Mouse (Mus musculus) retina, postnatal 7 days (tissue): ENCODE measurements around the gene Pgls.

Source experiments
- DNase-seq: peaks from one replicate; pipeline ENCODE4 v3.0.0-alpha.2; 2012; ENCODE audit warnings: low read depth, low spot score

Gene Pgls

DNA sequence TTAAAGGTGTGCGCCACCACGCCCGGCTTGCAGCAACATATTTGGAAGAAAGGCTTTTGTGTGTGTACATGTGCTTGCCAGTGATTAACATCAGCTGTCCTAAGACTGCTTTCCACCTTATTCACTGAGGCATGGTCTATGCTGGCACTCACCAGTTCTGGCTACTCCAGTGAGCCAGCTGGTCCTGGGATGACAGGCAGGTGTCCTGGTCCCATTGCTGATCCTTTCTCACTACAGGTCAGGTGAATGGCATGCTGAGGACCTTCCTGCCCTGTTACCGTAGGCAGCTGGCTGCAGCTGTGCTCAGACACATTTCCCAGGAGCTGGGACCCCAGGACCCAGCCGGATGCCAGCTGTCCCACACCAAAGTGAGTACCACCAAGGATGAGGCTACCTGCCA is 6.9 kb downstream of the Pgls start:
- DNase-seq, result no peak

GRCm38 (mm10) chr8:71601939-71602665 is 10.1 kb downstream of the Pgls start:
- DNase-seq, result no peak

- DNase-seq, result peak; percentile 60
Observed at GRCm38 (mm10) chr8:71602666-71603334, 10.8 kb downstream of the Pgls start.

- DNase-seq, result no peak
Observed at GRCm38 (mm10) chr8:71604021-71604420, 12.0 kb downstream of the Pgls start.

DNA sequence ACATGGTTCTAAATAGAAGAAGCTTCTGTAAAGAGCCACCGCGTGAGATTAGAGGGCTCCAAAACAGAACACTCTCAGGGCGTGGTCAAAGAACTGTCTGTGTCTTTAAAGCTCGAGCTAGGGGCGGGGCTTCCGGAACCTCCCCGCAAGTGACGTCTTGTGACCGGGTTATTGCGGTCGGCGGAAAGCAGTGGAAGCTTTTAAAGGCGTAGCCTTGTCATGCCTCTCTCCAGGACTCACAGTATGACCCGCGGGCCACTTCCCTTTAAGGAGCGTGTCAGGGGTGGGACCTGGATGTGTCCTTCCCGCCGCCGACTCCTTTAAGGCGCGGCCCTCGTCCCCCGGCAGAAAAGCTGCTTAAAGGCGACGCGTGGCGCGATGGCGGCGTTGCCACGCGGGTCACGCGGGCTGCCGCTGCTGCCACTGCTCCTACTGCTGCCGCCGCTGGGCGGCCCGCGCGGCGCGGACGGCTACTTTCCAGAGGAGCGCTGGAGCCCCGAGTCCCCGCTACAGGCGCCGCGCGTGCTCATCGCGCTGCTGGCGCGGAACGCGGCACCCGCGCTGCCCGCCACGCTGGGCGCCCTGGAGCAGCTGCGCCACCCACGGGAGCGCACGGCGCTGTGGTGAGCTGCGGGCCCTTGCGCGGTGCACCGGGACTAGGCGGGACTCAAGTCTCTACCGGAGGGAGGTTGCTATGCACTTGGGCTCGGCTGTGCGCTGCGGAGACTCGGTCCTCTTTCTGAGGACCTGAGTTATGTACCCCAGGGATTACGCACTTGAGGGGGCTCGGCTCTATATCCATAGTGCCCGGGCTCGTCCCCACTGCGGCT is 19.1 kb downstream of the Pgls start, which contains the start of gene Colgalt1:
Colgalt1 (plus strand) TSS at position 177 of the 830 bp plus-strand sequence.
- peak; percentile 98 for DNase-seq

- no peak for DNase-seq
Observed at GRCm38 (mm10) chr8:71612141-71612540, 20.2 kb downstream of the Pgls start.

DNA sequence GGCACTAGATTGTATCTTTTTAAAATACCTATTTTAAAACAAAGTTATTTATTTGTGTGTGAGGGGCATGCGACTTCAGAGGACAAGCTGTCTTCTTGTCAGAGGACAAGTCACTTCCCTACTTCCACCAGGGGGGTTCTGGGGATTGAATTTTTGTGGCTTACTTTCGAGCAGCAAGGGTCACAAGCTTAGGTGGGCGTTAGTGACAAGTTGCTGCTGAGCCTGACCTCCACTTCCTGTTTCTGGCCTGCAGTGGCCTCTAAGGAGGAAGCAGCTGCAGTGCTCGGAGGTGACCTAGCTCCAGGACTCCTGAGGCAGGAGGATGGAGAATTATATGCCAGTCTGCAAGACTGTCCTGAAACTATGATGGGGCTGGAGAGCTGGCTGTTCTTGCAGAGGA is 21.4 kb downstream of the Pgls start:
- DNase-seq, result no peak

DNA sequence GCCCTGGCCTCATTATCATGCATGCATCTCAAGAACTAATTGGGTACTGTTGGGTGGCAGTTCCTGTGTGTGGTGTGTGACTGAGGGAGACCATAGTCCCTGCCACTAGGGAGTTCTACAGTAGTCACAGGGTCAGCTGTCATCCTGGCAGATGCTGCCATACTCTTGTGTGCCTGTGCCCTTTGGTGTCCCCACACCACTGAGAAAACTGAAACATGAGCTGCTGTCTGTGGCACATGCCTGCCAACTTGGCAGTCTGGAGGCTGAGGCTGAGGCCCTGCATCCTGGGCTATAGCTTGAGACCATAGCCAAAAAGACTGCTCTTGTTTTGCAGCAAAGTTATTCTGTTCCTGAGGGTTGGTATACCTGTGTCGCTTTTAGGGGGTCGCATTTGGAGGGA is 27.8 kb downstream of the Pgls start:
- DNase-seq, result no peak

DNA sequence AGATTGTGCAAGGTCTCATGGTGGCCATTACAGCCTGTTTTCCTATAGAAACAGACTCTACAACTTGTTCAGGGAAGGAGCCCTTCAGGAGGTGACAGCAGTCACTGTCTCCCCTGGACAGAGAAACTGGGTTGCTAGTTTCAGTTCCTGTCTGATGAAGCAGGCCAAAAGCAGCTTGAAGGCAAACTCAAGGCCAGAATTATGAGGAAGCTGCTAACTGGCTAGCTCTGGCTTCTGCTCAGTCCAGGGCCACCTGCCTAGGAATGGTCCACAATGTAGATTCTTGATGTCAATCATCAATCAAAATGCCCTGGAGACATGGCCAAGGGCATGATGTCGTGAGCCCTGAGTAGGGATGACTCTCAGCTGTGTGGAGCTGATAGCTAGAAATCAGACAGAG is 33.1 kb downstream of the Pgls start:
- no peak for DNase-seq

- no peak for DNase-seq
Observed at GRCm38 (mm10) chr8:71626753-71627152, 34.8 kb downstream of the Pgls start.

DNA sequence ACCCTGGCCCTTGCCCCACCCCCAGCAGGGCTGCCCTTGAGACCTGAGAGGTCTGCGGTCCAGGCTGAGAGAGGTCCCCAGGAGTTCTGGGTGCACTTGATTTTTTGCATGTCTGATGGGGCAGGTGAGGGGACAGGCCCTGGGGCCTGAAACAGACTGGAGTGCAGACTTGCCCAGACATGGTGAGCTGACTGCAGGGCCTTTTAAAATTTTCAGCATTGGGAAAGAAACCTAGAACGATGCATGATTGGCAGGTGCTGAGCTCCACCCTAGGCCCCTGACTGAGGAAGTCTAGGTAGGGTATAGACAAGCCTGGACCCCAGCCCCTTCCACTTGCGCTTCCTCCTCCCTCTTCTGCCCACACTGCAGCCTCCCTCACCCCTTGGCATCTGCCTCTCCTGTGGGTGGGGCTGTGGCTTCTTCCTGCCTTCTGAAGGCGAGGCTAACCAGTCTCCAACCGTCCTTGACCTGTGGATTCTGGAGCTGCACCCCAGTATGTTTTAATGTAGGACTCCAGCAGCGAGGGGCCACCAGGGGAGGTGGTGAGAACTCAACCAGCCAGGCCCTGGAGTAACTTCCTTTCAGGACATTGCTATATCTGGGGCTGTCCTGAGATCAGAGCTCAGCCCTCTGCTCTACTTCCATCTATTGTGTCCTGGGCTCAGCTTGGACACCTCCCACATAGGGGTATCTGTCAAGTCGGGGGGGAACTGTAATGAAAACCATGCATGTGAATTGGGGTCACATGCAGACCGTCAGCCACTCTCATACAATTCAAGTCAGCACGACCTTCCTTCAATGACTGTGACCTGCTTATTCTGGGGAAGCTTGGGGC is 35.5 kb downstream of the Pgls start:
- no peak for DNase-seq

DNA sequence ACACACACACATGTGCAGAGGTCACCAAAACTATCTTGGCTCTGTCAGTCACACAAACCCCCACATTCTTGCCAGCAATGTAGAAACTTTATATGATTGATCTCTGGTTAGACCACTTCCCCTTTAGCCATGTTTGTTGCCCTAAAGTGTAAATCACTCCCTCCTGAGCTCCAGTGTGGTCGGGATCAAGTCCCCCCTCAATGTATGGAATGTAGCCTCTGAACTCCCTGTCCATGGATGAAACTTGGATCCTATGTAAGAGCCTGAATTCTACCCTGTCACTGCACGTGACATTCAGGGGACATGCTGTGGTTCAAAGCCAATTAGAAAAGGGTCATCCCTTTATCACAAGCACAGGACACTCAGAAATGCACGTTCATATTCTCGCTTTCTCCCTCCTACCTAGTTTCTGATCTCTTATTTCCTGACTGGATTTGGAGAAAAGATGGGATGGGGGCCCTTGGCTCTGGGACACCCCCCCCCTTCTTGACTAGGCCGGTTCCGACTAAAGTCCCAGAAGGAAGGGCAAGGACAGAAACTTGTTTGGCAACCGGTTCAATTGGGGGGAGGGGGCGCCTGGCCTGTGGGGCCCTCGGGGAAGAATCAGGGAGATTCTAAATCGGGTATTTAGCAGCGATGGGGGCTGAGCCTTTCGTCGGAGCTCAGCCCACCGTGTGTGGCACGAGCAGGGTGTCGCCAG is 36.6 kb downstream of the Pgls start:
- DNase-seq, result no peak

DNA sequence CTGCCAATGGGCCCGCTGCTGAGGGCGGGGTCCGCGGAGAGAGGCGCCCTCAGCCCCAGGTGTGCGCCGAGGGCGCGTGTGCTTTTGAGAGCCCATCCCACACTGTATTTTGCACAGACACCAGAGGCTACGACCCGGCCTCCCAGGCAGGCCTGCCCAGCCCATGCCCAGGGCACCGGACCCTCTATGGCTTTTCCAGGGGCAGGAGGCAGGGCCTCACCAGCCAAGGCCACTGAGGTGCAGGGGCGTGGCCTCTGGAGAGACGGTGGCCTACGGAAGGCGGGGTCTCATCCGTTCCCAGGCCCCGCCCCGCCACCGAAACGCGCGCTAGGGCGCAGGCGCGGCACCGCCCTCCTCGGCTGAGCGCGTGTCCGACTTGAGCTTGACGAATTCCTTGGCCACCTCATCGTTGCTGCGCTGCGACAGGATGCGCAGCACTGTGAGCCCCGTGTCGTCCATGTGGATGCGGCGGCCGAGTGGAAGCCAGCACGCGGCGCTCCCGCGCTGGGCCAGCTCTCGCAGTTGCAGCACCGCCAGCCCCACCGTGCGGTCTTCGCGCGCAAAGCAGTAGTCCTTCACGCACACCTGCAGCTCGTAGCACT is 37.2 kb downstream of the Pgls start:
- DNase-seq, result peak; percentile 85

- DNase-seq, result no peak
Observed at GRCm38 (mm10) chr8:71629781-71630212, 37.8 kb downstream of the Pgls start.

DNA sequence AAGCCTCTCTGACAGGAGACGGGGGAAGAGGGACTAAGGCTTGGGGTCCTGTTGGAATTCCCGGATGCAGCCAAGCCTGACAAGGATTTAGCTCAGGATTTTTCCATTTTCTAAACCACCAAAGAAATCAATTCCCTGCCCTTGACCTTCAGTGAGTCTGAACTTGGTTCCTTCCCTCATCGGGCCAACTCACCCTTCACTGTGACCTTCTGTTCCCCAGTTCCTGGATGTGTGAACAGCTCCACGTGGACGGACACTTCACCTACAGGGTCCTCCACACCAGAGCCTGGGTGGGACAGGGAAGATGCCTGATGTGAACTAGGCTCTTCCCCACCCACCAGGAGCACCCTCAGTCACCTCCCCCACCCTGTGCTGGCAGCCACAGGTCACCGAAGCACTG is 38.8 kb downstream of the Pgls start:
- no peak for DNase-seq

- no peak for DNase-seq
Observed at GRCm38 (mm10) chr8:71631897-71632296, 39.9 kb downstream of the Pgls start.

DNA sequence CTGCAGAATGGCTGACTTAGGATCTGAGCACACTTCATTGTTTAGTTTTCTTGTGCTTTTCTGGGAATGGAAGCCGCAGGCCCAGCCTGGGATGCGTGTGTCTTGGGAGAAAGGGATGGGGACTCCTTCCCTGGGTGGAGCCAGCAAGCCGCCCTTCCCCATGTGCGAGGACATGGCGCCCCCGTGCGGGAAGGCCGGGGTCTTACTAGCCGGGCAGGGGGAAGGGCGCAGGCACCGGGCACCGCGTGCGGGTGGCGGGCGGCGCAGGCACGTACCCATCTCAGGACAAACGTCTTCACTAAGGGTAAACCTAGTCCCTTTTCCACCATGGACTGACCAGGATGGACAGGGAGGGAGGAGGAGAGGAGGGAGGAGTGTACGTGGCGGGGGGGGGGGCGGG is 41.2 kb downstream of the Pgls start:
- no peak for DNase-seq

DNA sequence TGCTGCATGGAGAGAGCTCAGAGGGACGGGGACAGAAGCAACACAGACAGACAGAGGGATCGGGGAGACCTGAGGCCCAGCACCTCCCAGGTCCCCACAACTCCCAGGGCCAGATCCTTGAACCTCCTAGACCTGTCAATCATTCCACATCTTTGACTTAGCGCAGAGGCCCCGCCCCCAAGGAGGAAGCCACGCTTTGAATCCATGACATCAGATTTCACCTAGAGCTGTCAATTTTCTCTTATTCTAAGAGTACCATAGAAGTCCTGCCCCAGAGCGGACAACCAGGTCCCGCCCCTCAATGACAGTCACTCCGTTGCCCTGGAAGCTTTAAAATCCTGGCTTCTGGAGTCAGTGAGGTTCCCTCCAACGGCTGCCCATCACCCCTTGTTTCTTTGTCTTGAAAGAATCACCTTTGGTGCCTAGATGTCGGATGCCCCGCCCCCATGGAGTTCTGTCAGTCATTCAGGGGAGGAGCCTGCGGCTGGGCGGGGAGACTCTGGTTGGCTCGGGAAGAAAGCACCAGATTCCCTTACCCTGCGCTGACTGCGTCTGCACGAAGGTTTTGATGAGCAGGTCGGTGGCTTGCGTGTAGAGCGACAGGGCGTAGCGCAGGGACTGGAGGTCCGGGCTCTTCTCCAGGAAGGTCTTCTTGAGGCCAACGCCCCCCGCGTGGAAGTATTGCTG is 42.1 kb downstream of the Pgls start:
- no peak for DNase-seq

GRCm38 (mm10) chr8:71637149-71638095 is 45.4 kb downstream of the Pgls start:
- no peak for DNase-seq
